Mouse (Mus musculus) CD4-positive naive resting alpha-beta T cell, adult 76 days (primary cell): ENCODE results near the gene Mrps14. TPM values are rescaled to one million over a fixed set of nuclear protein-coding genes. Genes with fewer than 3 reads are reported as not detected.

Experiments
- total RNA-seq: library from RNA; stranded (reverse); gene quantifications from one replicate; pipeline ENCODE4 v1.2.4, GENCODE M21; 2023

Mrps14 gene
- 30.2 TPM for total RNA-seq

GRCm38 (mm10) chr1:160194529-160195336 is at the start of gene Mrps14:
Gene Mrps14, plus strand, starts transcription at chr1:160195215.

GRCm38 (mm10) chr1:160153480-160153879 is 41.5 kb upstream of the Mrps14 start, which contains the start of gene Tnn:
Gene Tnn, minus strand, starts transcription at chr1:160153580.

GRCm38 (mm10) chr1:160212703-160213669 is 18.0 kb downstream of the Mrps14 start, which contains the start of gene Cacybp:
Gene Cacybp, minus strand, starts transcription at chr1:160212875.

Other genes starting within 250 kb of the Mrps14 start
- gene 4930523C07Rik, start 150.8 kb upstream of the Mrps14 start, total RNA-seq = 628 TPM
- gene Tnn, start 41.6 kb upstream of the Mrps14 start, total RNA-seq = not detected
- gene Cacybp, start 17.7 kb downstream of the Mrps14 start, total RNA-seq = 45.3 TPM